Mouse (Mus musculus) midbrain, postnatal 0 days (tissue): ENCODE data around the gene Bmpr1a. TPM values are rescaled to one million over a fixed set of nuclear protein-coding genes. Genes with fewer than 3 reads are reported as not detected.

Experiments used
- ATAC-seq: fragments of 200-750 bp; cut with Nextera tagmentation; 2 replicates; pipeline ENCODE4 v1.8.0; 2017; ENCODE audit warnings: moderate number of reproducible peaks, mild to moderate bottlenecking, moderate TSS enrichment, moderate library complexity; ENCODE audit not compliant: low FRiP score
- DNase-seq: peaks from one replicate; pipeline ENCODE4 v3.0.0-alpha.2; 2015; ENCODE audit warnings: low spot score
- H3K27ac ChIP-seq: fragments of 300-500 bp; sonication (generic); 2 replicates; pipeline ENCODE4 v1.5.1; 2014; ENCODE audit warnings: low read depth, mild to moderate bottlenecking, low read length, mixed read lengths
- H3K27me3 ChIP-seq: fragments of 300-500 bp; sonication (generic); 2 replicates; pipeline ENCODE4 v1.6.1; 2014; ENCODE audit warnings: low read length, control low read depth, mixed read lengths; ENCODE audit not compliant: insufficient read depth
- H3K36me3 ChIP-seq: fragments of 300-500 bp; sonication (generic); 2 replicates; pipeline ENCODE4 v1.6.1; 2014; ENCODE audit warnings: low read length, control low read depth, mixed read lengths; ENCODE audit not compliant: insufficient read depth
- H3K4me1 ChIP-seq: fragments of 300-500 bp; sonication (generic); 2 replicates; pipeline ENCODE4 v1.6.1; 2014; ENCODE audit warnings: mild to moderate bottlenecking, control low read depth, antibody characterized with exemption, low read length, mixed read lengths; ENCODE audit not compliant: insufficient read depth
- H3K4me2 ChIP-seq: fragments of 300-500 bp; sonication (generic); 2 replicates; pipeline ENCODE4 v1.6.1; 2014; ENCODE audit warnings: low read depth, mild to moderate bottlenecking, low read length, mixed read lengths; ENCODE audit not compliant: poor library complexity, severe bottlenecking
- H3K4me3 ChIP-seq: fragments of 300-500 bp; sonication (generic); 2 replicates; pipeline ENCODE4 v1.5.1; 2014; ENCODE audit warnings: low read depth, mild to moderate bottlenecking, low read length, moderate library complexity
- H3K9ac ChIP-seq: fragments of 300-500 bp; sonication (generic); replicated peaks from 2 replicates; pipeline ENCODE4 v1.6.1; 2014; ENCODE audit warnings: mild to moderate bottlenecking, low read length, moderate library complexity, mixed read lengths; ENCODE audit not compliant: poor library complexity, severe bottlenecking
- H3K9me3 ChIP-seq: fragments of 300-500 bp; sonication (generic); 2 replicates; pipeline ENCODE4 v1.6.1; 2016; ENCODE audit warnings: low read length, control low read depth
- CTCF ChIP-seq: IDR thresholded peaks from 2 replicates; pipeline ENCODE4 v1.5.1; 2016; ENCODE audit warnings: antibody characterized with exemption, mild to moderate bottlenecking
- WGBS: fragments of 180-500 bp; shearing (Covaris S2); extraction: QIAGEN DNeasy Blood & Tissue Kit; methylation state at CpG from one replicate; pipeline ENCODE4 v1.1.7; 2014; 5-methylcytosine and 5-hydroxymethylcytosine counted together
- polyA plus RNA-seq: library from polyadenylated mRNA; unstranded; fragments of >200 nt; fragmentation: Nextera tagmentation; extraction: Ambion mirVana; gene quantifications from 2 replicates; pipeline ENCODE4 v1.2.1, GENCODE M21; 2015
- total RNA-seq: library from RNA; depleted of rRNA; stranded (reverse); fragments of >200 nt; gene quantifications from 2 replicates; pipeline ENCODE4 v1.2.3, GENCODE M21; 2014

The Bmpr1a gene
- total and polyA plus RNA-seq, 2 experiments from 2014 or later, result 14.0 to 42.5 TPM

GRCm38 (mm10) chr14:34528804-34529203 lies 25.7 kb upstream of the Bmpr1a start:
- WGBS, result 63% methylated on average over 8 of the region's 8 CpGs
- H3K9ac ChIP-seq, result no peak overlapping the region
- ATAC-seq, result no peak
- no peak overlapping the region for H3K4me2 ChIP-seq
- H3K9me3 ChIP-seq, result no peaks in the 10 kb centered on the region; the same call in 1 of the 2 replicates
- no peak for TF ChIP-seq CTCF
- no peak overlapping the region for H3K27ac ChIP-seq
- no peaks in the 10 kb centered on the region for H3K27me3 ChIP-seq
- H3K4me3 ChIP-seq, result no peak overlapping the region
- DNase-seq, result no peak
- no peaks in the 10 kb centered on the region for H3K36me3 ChIP-seq
- H3K4me1 ChIP-seq, result no peaks in the 10 kb centered on the region

DNA sequence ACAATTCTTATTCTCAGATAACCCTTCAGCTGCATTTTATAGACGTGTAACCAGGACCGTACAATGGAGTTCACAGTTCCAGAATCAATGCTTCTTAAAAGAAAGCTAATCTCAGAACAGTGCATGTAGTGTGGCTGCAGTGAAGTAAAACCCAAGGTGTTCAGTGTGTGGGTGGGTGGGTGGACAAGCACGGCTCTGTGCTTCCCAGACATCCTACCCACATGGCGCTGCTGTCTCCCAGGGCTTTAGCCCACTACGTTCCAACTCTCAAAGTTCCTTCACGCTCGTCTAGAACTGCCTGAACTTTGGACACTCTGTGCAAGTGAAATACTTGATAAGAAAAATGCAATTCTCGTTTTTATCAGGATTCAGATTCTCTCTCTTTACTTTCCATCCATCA lies 19.6 kb upstream of the Bmpr1a start, which contains the start of gene 9230112D13Rik:
Gene 9230112D13Rik (minus strand): TSS at position 101 of the 400 bp plus-strand sequence.
- no peak for DNase-seq

GRCm38 (mm10) chr14:34517959-34518544 lies 14.9 kb upstream of the Bmpr1a start:
- H3K27me3 ChIP-seq, result no peaks in the 10 kb centered on the region
- H3K4me2 ChIP-seq, result no peak overlapping the region
- no peak overlapping the region for H3K9ac ChIP-seq
- 92% methylated on average over 8 of the region's 8 CpGs for WGBS
- no peaks in the 10 kb centered on the region for H3K9me3 ChIP-seq
- no peak overlapping the region for H3K27ac ChIP-seq
- no peak for TF ChIP-seq CTCF
- ATAC-seq, result no peak
- H3K4me3 ChIP-seq, result no peak overlapping the region
- no peak for DNase-seq
- no peaks in the 10 kb centered on the region for H3K4me1 ChIP-seq
- H3K36me3 ChIP-seq, result no peaks in the 10 kb centered on the region

More for the DNA sequence above, 19.6 kb upstream of the Bmpr1a start, which contains the start of gene 9230112D13Rik:
- Histone ChIP-seq H3K9me3 (no peaks in the 10 kb centered on the region), H3K4me1 (no peaks in the 10 kb centered on the region), H3K27me3 (no peaks in the 10 kb centered on the region), H3K36me3 (no peaks in the 10 kb centered on the region), H3K4me3 (no peak within 1 kb of the TSS), H3K9ac (no peak within 1 kb of the TSS), H3K27ac (no peak within 1 kb of the TSS), H3K4me2 (no peak within 1 kb of the TSS)
- no peak for TF ChIP-seq CTCF
- WGBS, result 91% methylated on average over 8 of the region's 8 CpGs
- no peak for ATAC-seq

- H3K4me2 ChIP-seq, result no peak overlapping the region
- H3K9me3 ChIP-seq, result no peaks in the 10 kb centered on the region
- DNase-seq (no peak), ATAC-seq (no peak)
- no peak overlapping the region for H3K27ac ChIP-seq
- 92% methylated on average over 10 of the region's 10 CpGs for WGBS
- TF ChIP-seq CTCF, result no peak
- no peaks in the 10 kb centered on the region for H3K4me1 ChIP-seq
- H3K9ac ChIP-seq, result no peak overlapping the region
- no peak overlapping the region for H3K4me3 ChIP-seq
- H3K27me3 ChIP-seq, result no peaks in the 10 kb centered on the region
- no peaks in the 10 kb centered on the region for H3K36me3 ChIP-seq
Measured at GRCm38 (mm10) chr14:34516960-34517577, 13.9 kb upstream of the Bmpr1a start.

DNA sequence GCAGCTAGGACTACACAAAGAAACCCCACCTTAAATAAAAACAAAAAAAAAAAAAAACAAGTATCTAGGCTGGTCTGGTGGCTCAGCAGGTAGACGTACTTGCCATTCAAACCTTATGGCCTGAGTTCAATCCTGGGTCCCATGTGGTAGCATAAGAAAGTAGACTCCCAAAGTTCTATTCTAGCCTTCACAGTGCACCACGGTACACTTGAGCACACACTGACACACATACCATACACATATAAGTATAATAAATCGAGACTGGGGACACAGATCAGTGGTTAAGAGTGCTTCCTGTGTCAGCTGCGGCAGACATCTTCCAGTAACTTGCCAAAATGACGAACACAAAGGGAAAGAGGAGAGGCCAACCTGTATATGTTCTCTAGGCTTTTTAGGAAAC lies 12.7 kb upstream of the Bmpr1a start:
- Histone ChIP-seq H3K4me1 (no peaks in the 10 kb centered on the region), H3K9ac (no peak overlapping the region), H3K27me3 (no peaks in the 10 kb centered on the region), H3K4me2 (no peak overlapping the region), H3K4me3 (no peak overlapping the region), H3K9me3 (no peaks in the 10 kb centered on the region), H3K36me3 (no peaks in the 10 kb centered on the region), H3K27ac (no peak overlapping the region)
- no peak for TF ChIP-seq CTCF
- DNase-seq, result no peak
- no peak for ATAC-seq
- WGBS, result 88% methylated on average over 5 of the region's 5 CpGs

- H3K4me3 ChIP-seq, result no peak overlapping the region
- ATAC-seq, result no peak
- TF ChIP-seq CTCF, result peak; percentile 24; the same call in 1 of the 2 replicates
Measured at GRCm38 (mm10) chr14:34514120-34514519, 11.0 kb upstream of the Bmpr1a start.

More at GRCm38 (mm10) chr14:34514120-34514519, 11.0 kb upstream of the Bmpr1a start:
- no peaks in the 10 kb centered on the region for H3K4me1 ChIP-seq
- H3K9me3 ChIP-seq, result no peaks in the 10 kb centered on the region
- H3K27me3 ChIP-seq, result no peaks in the 10 kb centered on the region
- H3K36me3 ChIP-seq, result no peaks in the 10 kb centered on the region
- WGBS, result 48% methylated on average over 6 of the region's 6 CpGs
- H3K27ac ChIP-seq, result no peak overlapping the region
- H3K9ac ChIP-seq, result no peak overlapping the region
- DNase-seq, result no peak
- H3K4me2 ChIP-seq, result no peak overlapping the region
